Mouse (Mus musculus): ENCODE measurements at regions not wholly inside any gene's neighbourhood (a gene's known extent, or its start where the extent isn't known, plus 50 kb on each side); places are given as distances from the start of the nearest gene placed in this dataset.
A peak's percentile ranks its signal among the peaks of the same experiment; 100 is the strongest.

GRCm38 (mm10) chr8:126646604-126647311, 53.0 kb upstream of the Irf2bp2 start:
- no peak overlapping the region for H3K4me2 ChIP-seq
- H3K27ac ChIP-seq = peak overlapping the region; percentile 37; the same call in 1 of the 2 replicates
- no peak overlapping the region for H3K4me3 ChIP-seq
- no peak for ATAC-seq (replicated peaks; ENCODE audit: insufficient number of reproducible peaks, insufficient read depth, low FRiP score, low read depth)
- H3K9me3 ChIP-seq (replicated peaks) = no peaks in the 10 kb centered on the region
- H3K4me1 ChIP-seq (replicated peaks) = peaks cover 7% of the 10 kb centered on the region
- no peak overlapping the region for H3K9ac ChIP-seq
- H3K36me3 ChIP-seq = no peaks in the 10 kb centered on the region
- no peaks in the 10 kb centered on the region for H3K27me3 ChIP-seq
- WGBS = 54% methylated on average over 8 of the region's 8 CpGs

- Histone ChIP-seq H3K4me2 (no peak overlapping the region), H3K4me1 (replicated peaks) (peaks cover 7% of the 10 kb centered on the region), H3K4me3 (no peak overlapping the region), H3K27ac (no peak overlapping the region), H3K9ac (no peak overlapping the region), H3K36me3 (no peaks in the 10 kb centered on the region), H3K9me3 (replicated peaks) (no peaks in the 10 kb centered on the region), H3K27me3 (no peaks in the 10 kb centered on the region)
- 69% methylated on average over 5 of the region's 5 CpGs for WGBS
- ATAC-seq (replicated peaks; ENCODE audit: insufficient number of reproducible peaks, insufficient read depth, low FRiP score, low read depth) = no peak
Measured at GRCm38 (mm10) chr8:126644179-126644578, 50.4 kb upstream of the Irf2bp2 start.

Data from heart, embryonic 15.5 days (tissue).